Mouse (Mus musculus) MEL (cell line): ENCODE data around the gene Zfp827. TPM values are rescaled to one million over a fixed set of nuclear protein-coding genes. Genes with fewer than 3 reads are reported as not detected.

ENCODE experiments used
- DNase-seq: peaks from one replicate; pipeline ENCODE4 v3.0.0; 2011; ENCODE audit warnings: low read depth, low spot score
- H3K27ac ChIP-seq: 2 replicates; pipeline ENCODE4 v1.5.1; 2012; ENCODE audit warnings: low read depth, mild to moderate bottlenecking, control low read depth, low read length, moderate library complexity; ENCODE audit not compliant: control insufficient read depth
- H3K27me3 ChIP-seq, 2 experiments: fragments of 150-350 bp in 1 of 2; sonication (generic) in 1 of 2; 2 replicates each; pipeline ENCODE4 v1.6.1; 2012; ENCODE audit warnings: low read length in 2 of 2, mild to moderate bottlenecking in 2 of 2, improper control_type of control experiment in 1 of 2, moderate library complexity in 1 of 2; ENCODE audit not compliant: insufficient read depth in 2 of 2, control insufficient read depth in 1 of 2
- H3K36me3 ChIP-seq, 2 experiments: 2 replicates each; pipeline ENCODE4 v1.6.1; 2012 to 2014; ENCODE audit warnings: low read length in 2 of 2, improper control_type of control experiment in 1 of 2, inconsistent platforms in 1 of 2, mild to moderate bottlenecking in 1 of 2; ENCODE audit not compliant: insufficient read depth in 2 of 2, control insufficient read depth in 1 of 2
- H3K4me1 ChIP-seq, 2 experiments: fragments of 150-350 bp in 1 of 2; sonication (generic) in 1 of 2; 2 replicates each; pipeline ENCODE4 v1.6.1; 2012; ENCODE audit warnings: low read length in 2 of 2, improper control_type of control experiment in 1 of 2, mild to moderate bottlenecking in 1 of 2; ENCODE audit not compliant: insufficient read depth in 2 of 2, control insufficient read depth in 1 of 2
- H3K4me3 ChIP-seq, 2 experiments: fragments of 150-350 bp in 1 of 2; sonication (generic) in 1 of 2; 2 replicates each; pipeline ENCODE4 v1.5.1; 2012; ENCODE audit warnings: low read depth in 2 of 2, low read length in 2 of 2, mild to moderate bottlenecking in 2 of 2, moderate library complexity in 2 of 2, control low read depth in 1 of 2, improper control_type of control experiment in 1 of 2; ENCODE audit not compliant: control insufficient read depth in 1 of 2, insufficient read depth in 1 of 2
- H3K79me2 ChIP-seq: 2 replicates; pipeline ENCODE4 v1.6.1; 2012; ENCODE audit warnings: mild to moderate bottlenecking, low read length, moderate library complexity; ENCODE audit not compliant: control insufficient read depth, poor library complexity, insufficient read depth
- H3K9ac ChIP-seq: 2 replicates; pipeline ENCODE4 v1.6.1; 2012; ENCODE audit warnings: low read depth, mild to moderate bottlenecking, control low read depth, low read length, moderate library complexity; ENCODE audit not compliant: control insufficient read depth, poor library complexity, severe bottlenecking
- H3K9me3 ChIP-seq: fragments of 150-350 bp; sonication (generic); replicated peaks from 2 replicates; pipeline ENCODE4 v1.6.1; 2012; ENCODE audit warnings: mild to moderate bottlenecking, low read length, improper control_type of control experiment, moderate library complexity; ENCODE audit not compliant: insufficient read depth
- CHD1 ChIP-seq: IDR thresholded peaks from 2 replicates; pipeline ENCODE4 v1.6.1; 2012; ENCODE audit warnings: low read depth, mild to moderate bottlenecking, inconsistent platforms, low read length, improper control_type of control experiment
- CTCF ChIP-seq, 3 experiments: IDR thresholded peaks in 2 of 3; conservative IDR thresholded peaks in 1 of 3; 2 replicates each; pipeline ENCODE4 v1.5.1; 2011 to 2012; ENCODE audit warnings: low read length in 3 of 3, low read depth in 2 of 3, mild to moderate bottlenecking in 2 of 3, improper control_type of control experiment in 1 of 3, inconsistent platforms in 1 of 3, mixed read lengths in 1 of 3, moderate library complexity in 1 of 3; ENCODE audit not compliant: control insufficient read depth in 1 of 3, insufficient read depth in 1 of 3, poor library complexity in 1 of 3, severe bottlenecking in 1 of 3
- EP300 ChIP-seq, 2 experiments: IDR thresholded peaks; 2 replicates each; pipeline ENCODE4 v1.6.1; 2011; ENCODE audit warnings: improper control_type of control experiment in 2 of 2, low read length in 2 of 2, low read depth in 1 of 2, mild to moderate bottlenecking in 1 of 2
- ETS1 ChIP-seq: IDR thresholded peaks from 2 replicates; pipeline ENCODE4 v1.6.1; 2012; ENCODE audit warnings: low read depth, mild to moderate bottlenecking, inconsistent platforms, low read length, improper control_type of control experiment, moderate library complexity
- GABPA ChIP-seq: IDR thresholded peaks from 2 replicates; pipeline ENCODE4 v1.6.1; 2012; ENCODE audit warnings: low read depth, mild to moderate bottlenecking, inconsistent platforms, low read length, improper control_type of control experiment, moderate library complexity
- GATA1 ChIP-seq: IDR thresholded peaks from 2 replicates; pipeline ENCODE4 v1.6.1; 2011; ENCODE audit warnings: low read depth, low read length, improper control_type of control experiment
- HCFC1 ChIP-seq: IDR thresholded peaks from 2 replicates; pipeline ENCODE4 v1.6.1; 2012; ENCODE audit warnings: low read depth, mild to moderate bottlenecking, inconsistent platforms, low read length, improper control_type of control experiment, moderate library complexity
- JUND ChIP-seq: IDR thresholded peaks from 2 replicates; pipeline ENCODE4 v1.6.1; 2011; ENCODE audit warnings: low read depth, mild to moderate bottlenecking, improper control_type of control experiment, low read length
- MAX ChIP-seq: IDR thresholded peaks from 2 replicates; pipeline ENCODE4 v1.6.1; 2011; ENCODE audit warnings: low read length, improper control_type of control experiment
- MAZ ChIP-seq: IDR thresholded peaks from 2 replicates; pipeline ENCODE4 v1.6.1; 2012; ENCODE audit warnings: low read depth, mild to moderate bottlenecking, inconsistent platforms, low read length, improper control_type of control experiment
- MXI1 ChIP-seq: IDR thresholded peaks from 2 replicates; pipeline ENCODE4 v1.6.1; 2011; ENCODE audit warnings: mild to moderate bottlenecking, low read depth, low read length, improper control_type of control experiment
- MYB ChIP-seq: IDR thresholded peaks from 2 replicates; pipeline ENCODE4 v1.6.1; 2011; ENCODE audit warnings: mild to moderate bottlenecking, low read depth, low read length, improper control_type of control experiment
- MYC ChIP-seq: IDR thresholded peaks from 2 replicates; pipeline ENCODE4 v1.6.1; 2011; ENCODE audit warnings: low read depth, mild to moderate bottlenecking, low read length, improper control_type of control experiment, moderate library complexity
- NELFE ChIP-seq: IDR thresholded peaks from 2 replicates; pipeline ENCODE4 v1.6.1; 2011; ENCODE audit warnings: low read depth, low read length, improper control_type of control experiment
- NRF1 ChIP-seq: IDR thresholded peaks from 2 replicates; pipeline ENCODE4 v1.6.1; 2014; ENCODE audit warnings: low read depth, mild to moderate bottlenecking, inconsistent platforms, low read length, improper control_type of control experiment, moderate library complexity; ENCODE audit not compliant: poor library complexity, insufficient read depth, severe bottlenecking
- POLR2A ChIP-seq, 2 experiments: IDR thresholded peaks; 2 replicates each; pipeline ENCODE4 v1.6.1; 2011 to 2012; ENCODE audit warnings: low read length in 2 of 2, mild to moderate bottlenecking in 2 of 2, control low read depth in 1 of 2, improper control_type of control experiment in 1 of 2, low read depth in 1 of 2, moderate library complexity in 1 of 2; ENCODE audit not compliant: control insufficient read depth in 1 of 2, insufficient read depth in 1 of 2, poor library complexity in 1 of 2
- POLR2AphosphoS2 ChIP-seq: IDR thresholded peaks from 2 replicates; pipeline ENCODE4 v1.6.1; 2011; ENCODE audit warnings: low read length, improper control_type of control experiment
- SMC3 ChIP-seq: IDR thresholded peaks from 2 replicates; pipeline ENCODE4 v1.6.1; 2011; ENCODE audit warnings: low read depth, low read length, improper control_type of control experiment
- TAL1 ChIP-seq: IDR thresholded peaks from 2 replicates; pipeline ENCODE4 v1.6.1; 2012; ENCODE audit warnings: mild to moderate bottlenecking, inconsistent platforms, low read length, moderate library complexity, mixed read lengths
- TCF12 ChIP-seq: IDR thresholded peaks from 2 replicates; pipeline ENCODE4 v1.6.1; 2014; ENCODE audit warnings: low read depth, mild to moderate bottlenecking, inconsistent platforms, low read length, improper control_type of control experiment, moderate library complexity
- UBTF ChIP-seq: IDR thresholded peaks from 2 replicates; pipeline ENCODE4 v1.6.1; 2012; ENCODE audit warnings: low read depth, mild to moderate bottlenecking, inconsistent platforms, low read length, improper control_type of control experiment, moderate library complexity, borderline replicate concordance; ENCODE audit not compliant: insufficient read depth
- USF2 ChIP-seq, 2 experiments: IDR thresholded peaks; 2 replicates each; pipeline ENCODE4 v1.6.1; 2011 to 2012; ENCODE audit warnings: improper control_type of control experiment in 2 of 2, low read length in 2 of 2, borderline replicate concordance in 1 of 2, inconsistent platforms in 1 of 2, low read depth in 1 of 2, mild to moderate bottlenecking in 1 of 2; ENCODE audit not compliant: insufficient read depth in 1 of 2
- ZC3H11A ChIP-seq: IDR thresholded peaks from 2 replicates; pipeline ENCODE4 v1.6.1; 2012; ENCODE audit warnings: low read depth, mild to moderate bottlenecking, inconsistent platforms, low read length, improper control_type of control experiment
- ZKSCAN1 ChIP-seq: IDR thresholded peaks from 2 replicates; pipeline ENCODE4 v1.6.1; 2012; ENCODE audit warnings: low read depth, mild to moderate bottlenecking, inconsistent platforms, low read length, improper control_type of control experiment, moderate library complexity
- ZMIZ1 ChIP-seq: IDR thresholded peaks from 2 replicates; pipeline ENCODE4 v1.6.1; 2012; ENCODE audit warnings: low read depth, mild to moderate bottlenecking, inconsistent platforms, low read length, improper control_type of control experiment, moderate library complexity
- ZNF384 ChIP-seq: IDR thresholded peaks from 2 replicates; pipeline ENCODE4 v1.6.1; 2012; ENCODE audit warnings: low read depth, mild to moderate bottlenecking, inconsistent platforms, low read length, improper control_type of control experiment
- polyA plus RNA-seq, 2 experiments: library from polyadenylated mRNA; stranded (reverse) in 1 of 2; unstranded in 1 of 2; fragments of >175 nt in 1 of 2; fragments of >200 nt in 1 of 2; gene quantifications; 2 replicates each; pipeline versions ENCODE4 v1.2.1 to v1.2.4; 2012; ENCODE audit warnings: low replicate concordance in 2 of 2, low read depth in 1 of 2; ENCODE audit not compliant: insufficient read length in 2 of 2, insufficient read depth in 1 of 2, missing spikeins in 1 of 2
- total RNA-seq: library from RNA; depleted of rRNA; stranded (reverse); fragments of 300-350 nt; gene quantifications from 2 replicates; pipeline ENCODE4 v1.2.3, GENCODE M21; 2012

Zfp827 gene
- total and polyA plus RNA-seq, 3 experiments = not detected

GRCm38 (mm10) chr8:79080096-79080739 lies 52.0 kb downstream of the Zfp827 start:
- Histone ChIP-seq H3K36me3 (no peaks in the 10 kb centered on the region), H3K4me3 (no peak overlapping the region)
- TF ChIP-seq NRF1 (no peak), TAL1 (no peak), MAX (no peak), CHD1 (no peak), CTCF (IDR thresholded peaks at IDR 0.05 in 2 of 3, conservative IDR thresholded peaks at IDR 0.05 in 1 of 3; ENCODE audit: control insufficient read depth in 1 of 3, insufficient read depth in 1 of 3, low read depth in 2 of 3, low read length in 3 of 3, poor library complexity in 1 of 3, severe bottlenecking in 1 of 3) (no peak), MAZ (no peak), GABPA (no peak), POLR2AphosphoS2 (no peak), UBTF (no peak), MYC (no peak), JUND (no peak), EP300 (IDR thresholded peaks at IDR 0.05; ENCODE audit: low read depth in 1 of 2, low read length in 2 of 2) (no peak), ETS1 (no peak), TCF12 (no peak)

GRCm38 (mm10) chr8:79081333-79081732 lies 53.1 kb downstream of the Zfp827 start:
- Histone ChIP-seq H3K4me3 (no peak overlapping the region), H3K27me3 (no peaks in the 10 kb centered on the region), H3K27ac (no peak overlapping the region), H3K9me3 (no peaks in the 10 kb centered on the region), H3K79me2 (no peaks in the 10 kb centered on the region), H3K9ac (no peak overlapping the region), H3K4me1 (no peaks in the 10 kb centered on the region), H3K36me3 (no peaks in the 10 kb centered on the region)
- no peak for DNase-seq
- no peak for TF ChIP-seq ETS1
- no peak for TF ChIP-seq HCFC1
- TF ChIP-seq POLR2AphosphoS2 = no peak
- TF ChIP-seq MYB = no peak
- no peak for TF ChIP-seq TAL1
- no peak for TF ChIP-seq UBTF
- no peak for TF ChIP-seq MAZ
- no peak for TF ChIP-seq ZMIZ1
- TF ChIP-seq EP300 (IDR thresholded peaks at IDR 0.05; ENCODE audit: low read depth in 1 of 2, low read length in 2 of 2) = no peak
- TF ChIP-seq USF2 (IDR thresholded peaks at IDR 0.05; ENCODE audit: borderline replicate concordance in 1 of 2, insufficient read depth in 1 of 2, low read depth in 1 of 2, low read length in 2 of 2) = no peak
- TF ChIP-seq NELFE = no peak
- TF ChIP-seq MXI1 = no peak
- no peak for TF ChIP-seq ZC3H11A
- no peak for TF ChIP-seq GATA1
- no peak for TF ChIP-seq SMC3
- TF ChIP-seq ZNF384 = no peak
- no peak for TF ChIP-seq ZKSCAN1
- TF ChIP-seq JUND = no peak
- TF ChIP-seq NRF1 = no peak
- TF ChIP-seq POLR2A (IDR thresholded peaks at IDR 0.05; ENCODE audit: control insufficient read depth in 1 of 2, insufficient read depth in 1 of 2, low read depth in 1 of 2, low read length in 2 of 2, poor library complexity in 1 of 2) = no peak

More at GRCm38 (mm10) chr8:79080096-79080739, 52.0 kb downstream of the Zfp827 start:
- Histone ChIP-seq H3K79me2 (no peaks in the 10 kb centered on the region), H3K27me3 (no peaks in the 10 kb centered on the region), H3K27ac (no peak overlapping the region), H3K9ac (no peak overlapping the region), H3K4me1 (no peaks in the 10 kb centered on the region), H3K9me3 (no peaks in the 10 kb centered on the region)
- no peak for DNase-seq
